8 mouse cellular contexts compared by ENCODE assay signal in genomic region chr17:34026917-34027655, GRCm38 (mm10). TPM values are rescaled to one million over a fixed set of nuclear protein-coding genes. Genes with fewer than 3 reads are reported as not detected.
DNase-seq lines count a peak whose midpoint lies in the region; ATAC-seq and TF ChIP-seq lines count a peak whose summit lies in the region.

No protein-coding gene starts in this region.

- intact Hi-C loops in heart, postnatal 14 days (cut with DNase I) = no loop called here

- WGBS in forebrain, embryonic 13.5 days = under 1% methylated on average over 36 of the region's 36 CpGs
- 14% methylated on average over 34 of the region's 36 CpGs for WGBS in macrophage (ENCODE audit: missing documents)
- 11% methylated on average over 36 of the region's 36 CpGs for WGBS in spleen, adult 2 months

- H3K36me3 ChIP-seq in forebrain, embryonic 13.5 days (ENCODE audit: poor library complexity, severe bottlenecking) = peaks cover 33% of the 10 kb centered on the region
- peaks cover 22% of the 10 kb centered on the region for H3K36me3 ChIP-seq in macrophage (ENCODE audit: inconsistent target)
- H3K36me3 ChIP-seq in spleen, adult 2 months (ENCODE audit: control insufficient read depth, insufficient read depth, low read length) = peaks cover 18% of the 10 kb centered on the region

- peak overlapping the region; percentile 96 for H3K9ac ChIP-seq in forebrain, embryonic 13.5 days

- DNase-seq in heart, adult 18-20 months = peak; percentile 22 to 39
- no peak for DNase-seq in heart, postnatal 14 days
- peak; percentile 68 for DNase-seq in NIH3T3 (ENCODE audit: low read depth)
- DNase-seq in kidney, adult 8-10 months = peak; percentile 28 to 37
- DNase-seq in spleen, adult 2 months (ENCODE audit: low read depth in 1 of 2, low spot score in 2 of 2) = peak; percentile 67 to 79
- no peak for DNase-seq in ovary, postnatal 10 days (ENCODE audit: low spot score)

- H3K4me3 ChIP-seq in forebrain, embryonic 13.5 days = peak overlapping the region; percentile 89
- peak overlapping the region; percentile 16; the same call in 1 of the 2 replicates for H3K4me3 ChIP-seq in macrophage (ENCODE audit: inconsistent target)
- H3K4me3 ChIP-seq in spleen, adult 2 months (ENCODE audit: extremely low read depth, insufficient read depth, insufficient read length) = peak overlapping the region; percentile 86

- H3K27me3 ChIP-seq in forebrain, embryonic 13.5 days = no peaks in the 10 kb centered on the region
- no peaks in the 10 kb centered on the region for H3K27me3 ChIP-seq in spleen, adult 2 months (ENCODE audit: control insufficient read depth, insufficient read depth, low read length)

- H3K27ac ChIP-seq in forebrain, embryonic 13.5 days = peak overlapping the region; percentile 96
- no peak overlapping the region for H3K27ac ChIP-seq in macrophage
- H3K27ac ChIP-seq in spleen, adult 2 months (ENCODE audit: insufficient read depth, low read length) = peak overlapping the region; percentile 90

- H3K79me2 ChIP-seq in macrophage (ENCODE audit: inconsistent target) = peaks cover 28% of the 10 kb centered on the region

- TF ChIP-seq POLR2A in spleen, adult 2 months (IDR thresholded peaks at IDR 0.05; ENCODE audit: low read depth, low read length) = no peak

- H3K9me3 ChIP-seq in forebrain, embryonic 13.5 days (replicated peaks) = no peaks in the 10 kb centered on the region

- TF ChIP-seq CTCF in spleen, adult 2 months (IDR thresholded peaks at IDR 0.05; ENCODE audit: extremely low read depth, insufficient read depth, insufficient read length, insufficient replicate concordance) = no peak

- ATAC-seq in forebrain, embryonic 13.5 days = no peak

- peaks cover 77% of the 10 kb centered on the region for H3K4me1 ChIP-seq in forebrain, embryonic 13.5 days
- H3K4me1 ChIP-seq in spleen, adult 2 months (ENCODE audit: control insufficient read depth, insufficient read depth, insufficient read length) = peaks cover 24% of the 10 kb centered on the region; the same call in 1 of the 2 replicates

- peak overlapping the region; percentile 92 for H3K4me2 ChIP-seq in forebrain, embryonic 13.5 days

RNA-seq across cellular contexts. Expression of gene H2-Ke6, which starts 0.8 kb away (rescaled TPM):
- 100 to 1,000 TPM; 131 to 137 TPM for total RNA-seq in heart, adult 18-20 months (2021)
- 10 to 100 TPM; 80.6 to 88.2 TPM for total RNA-seq in heart, postnatal 14 days (2021)
- polyA plus RNA-seq in forebrain, embryonic 13.5 days (2015; fragmentation: Nextera tagmentation; extraction: Ambion mirVana) = 76.0 and 88.0 TPM in 2 replicates
- 100 to 1,000 TPM in 1 of 26 experiments, 10 to 100 TPM in 25; 15.1 to 108 (median 44.2) TPM for total RNA-seq in macrophage (2018; cell fraction: chromatin; rRNA removed)
- 10 to 100 TPM; 14.0 to 39.8 (median 25.1) TPM for total RNA-seq in macrophage (2018; cell fraction: cytosol; rRNA removed)
- total RNA-seq in macrophage (2018; cell fraction: nucleus; rRNA removed) = 100 to 1,000 TPM in 1 of 26 experiments, 10 to 100 TPM in 25; 13.8 to 109 (median 44.0) TPM
- polyA plus RNA-seq in macrophage (2018) = 28.2 to 38.3 TPM (median 35.6 TPM) in 3 replicates
- polyA plus RNA-seq in spleen, adult 2 months (2012; rRNA removed) = 122 and 202 TPM in 2 replicates

RNA-seq across cellular contexts. Expression of gene Ring1, which starts 2.6 kb away (rescaled TPM):
- 10 to 100 TPM; 13.2 to 16.9 TPM for total RNA-seq in heart, adult 18-20 months (2021)
- 10 to 100 TPM; 12.2 to 14.6 TPM for total RNA-seq in heart, postnatal 14 days (2021)
- polyA plus RNA-seq in forebrain, embryonic 13.5 days (2015; fragmentation: Nextera tagmentation; extraction: Ambion mirVana) = 12.4 and 15.3 TPM in 2 replicates
- total RNA-seq in macrophage (2018; cell fraction: chromatin; rRNA removed) = 10 to 100 TPM in 25 of 26 experiments, 1 to 10 TPM in 1; 9.7 to 64.1 (median 30.8) TPM
- total RNA-seq in macrophage (2018; cell fraction: cytosol; rRNA removed) = 10 to 100 TPM in 24 of 26 experiments, 1 to 10 TPM in 2; 7.9 to 17.6 (median 13.5) TPM
- total RNA-seq in macrophage (2018; cell fraction: nucleus; rRNA removed) = 10 to 100 TPM in 25 of 26 experiments, 1 to 10 TPM in 1; 8.8 to 35.2 (median 21.2) TPM
- 12.0 to 17.2 TPM (median 17.1 TPM) in 3 replicates for polyA plus RNA-seq in macrophage (2018)
- polyA plus RNA-seq in spleen, adult 2 months (2012; rRNA removed) = 52.0 and 61.3 TPM in 2 replicates

RNA-seq across cellular contexts. Expression of gene Slc39a7, which starts 4.4 kb away (rescaled TPM):
- 10 to 100 TPM; 66.3 to 67.0 TPM for total RNA-seq in heart, adult 18-20 months (2021)
- total RNA-seq in heart, postnatal 14 days (2021) = 10 to 100 TPM; 63.2 to 63.3 TPM
- polyA plus RNA-seq in forebrain, embryonic 13.5 days (2015; fragmentation: Nextera tagmentation; extraction: Ambion mirVana) = 139 and 159 TPM in 2 replicates
- total RNA-seq in macrophage (2018; cell fraction: chromatin; rRNA removed) = 100 to 1,000 TPM in 3 of 26 experiments, 10 to 100 TPM in 23; 49.7 to 112 (median 78.2) TPM
- 100 to 1,000 TPM in 18 of 26 experiments, 10 to 100 TPM in 8; 68.6 to 145 (median 112) TPM for total RNA-seq in macrophage (2018; cell fraction: cytosol; rRNA removed)
- total RNA-seq in macrophage (2018; cell fraction: nucleus; rRNA removed) = 100 to 1,000 TPM in 23 of 26 experiments, 10 to 100 TPM in 3; 68.0 to 195 (median 139) TPM
- polyA plus RNA-seq in macrophage (2018) = 67.7 to 120 TPM (median 117 TPM) in 3 replicates
- 86.8 and 99.4 TPM in 2 replicates for polyA plus RNA-seq in spleen, adult 2 months (2012; rRNA removed)

RNA-seq across cellular contexts. Expression of gene Rxrb, which starts 4.5 kb away (rescaled TPM):
- 10 to 100 TPM; 42.3 to 45.4 TPM for total RNA-seq in heart, adult 18-20 months (2021)
- 10 to 100 TPM; 41.9 to 44.7 TPM for total RNA-seq in heart, postnatal 14 days (2021)
- 52.6 and 57.1 TPM in 2 replicates for polyA plus RNA-seq in forebrain, embryonic 13.5 days (2015; fragmentation: Nextera tagmentation; extraction: Ambion mirVana)
- total RNA-seq in macrophage (2018; cell fraction: chromatin; rRNA removed) = 100 to 1,000 TPM in 1 of 26 experiments, 10 to 100 TPM in 25; 23.5 to 101 (median 45.8) TPM
- total RNA-seq in macrophage (2018; cell fraction: cytosol; rRNA removed) = 10 to 100 TPM; 14.5 to 38.3 (median 25.9) TPM
- 10 to 100 TPM; 18.8 to 62.7 (median 32.1) TPM for total RNA-seq in macrophage (2018; cell fraction: nucleus; rRNA removed)
- 15.5 to 33.4 TPM (median 20.0 TPM) in 3 replicates for polyA plus RNA-seq in macrophage (2018)
- polyA plus RNA-seq in spleen, adult 2 months (2012; rRNA removed) = 76.9 and 99.7 TPM in 2 replicates

RNA-seq across cellular contexts. Expression of gene Col11a2, which starts 12.2 kb away (rescaled TPM):
- 1 to 10 TPM in 1 of 2 experiments, under 1 TPM in 1; 0.55 to 1.7 TPM for total RNA-seq in heart, adult 18-20 months (2021)
- total RNA-seq in heart, postnatal 14 days (2021) = 1 to 10 TPM; 1.5 to 2.7 TPM
- 0.80 and 1.3 TPM in 2 replicates for polyA plus RNA-seq in forebrain, embryonic 13.5 days (2015; fragmentation: Nextera tagmentation; extraction: Ambion mirVana)
- total RNA-seq in macrophage (2018; cell fraction: chromatin; rRNA removed) = 100 to 1,000 TPM in 1 of 26 experiments, 10 to 100 TPM in 9, 1 to 10 TPM in 16; 2.6 to 133 (median 8.6) TPM
- total RNA-seq in macrophage (2018; cell fraction: cytosol; rRNA removed) = 1 to 10 TPM in 16 of 26 experiments, under 1 TPM in 10; 0.34 to 5.4 (median 1.4) TPM
- total RNA-seq in macrophage (2018; cell fraction: nucleus; rRNA removed) = 10 to 100 TPM in 6 of 26 experiments, 1 to 10 TPM in 20; 1.2 to 21.1 (median 3.6) TPM
- 0.79 to 1.6 TPM (median 1.2 TPM) in 3 replicates for polyA plus RNA-seq in macrophage (2018)
- 4.7 and 6.4 TPM in 2 replicates for polyA plus RNA-seq in spleen, adult 2 months (2012; rRNA removed)

Comparison
In these comparisons a context has a peak if more than half of its experiments do, and no peak if none do; other contexts are left out.
1. DNase-seq: peak in heart, adult 18-20 months (2 of 2), NIH3T3 (single experiment), kidney, adult 8-10 months (2 of 2) and spleen, adult 2 months (2 of 2); none in heart, postnatal 14 days (0 of 2) and ovary, postnatal 10 days (single experiment).
2. H3K4me3 ChIP-seq: peak in every context shown above with its lines; median percentile 89 in forebrain, embryonic 13.5 days; 86 in spleen, adult 2 months; 16 in macrophage.